Mouse (Mus musculus) kidney, postnatal 14 days (tissue): ENCODE measurements around the gene Gm36210.
"Not testable (repeated sequence)": the region's sequence is repeated elsewhere in the genome, so short reads cannot be mapped to it uniquely, and the experiment has no call there.

Experiments
- DNase-seq: peaks from one replicate; pipeline ENCODE4 v3.0.0; 2022; ENCODE audit warnings: mixed read lengths

The Gm36210 gene

DNA sequence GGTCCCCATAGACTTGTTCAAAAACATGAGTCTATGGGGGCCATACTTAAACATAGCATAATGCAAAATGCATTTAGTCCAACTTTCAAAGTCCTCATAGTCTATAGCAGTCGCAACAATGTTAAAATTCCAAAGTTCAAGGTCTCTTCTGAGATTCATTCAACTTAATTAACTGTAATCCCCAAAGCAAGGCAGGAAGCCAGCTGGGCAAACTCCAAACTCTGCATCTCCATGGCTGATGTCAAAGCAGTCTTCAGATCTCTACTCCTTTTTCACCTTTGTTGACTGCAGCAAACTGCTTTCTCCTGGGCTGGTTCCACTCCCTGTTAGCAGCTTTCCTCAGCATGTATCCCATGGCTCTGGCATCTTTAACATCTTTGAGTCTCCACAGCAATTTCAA, 27.3 kb downstream of the Gm36210 start:
- DNase-seq: peak; percentile 24

DNA sequence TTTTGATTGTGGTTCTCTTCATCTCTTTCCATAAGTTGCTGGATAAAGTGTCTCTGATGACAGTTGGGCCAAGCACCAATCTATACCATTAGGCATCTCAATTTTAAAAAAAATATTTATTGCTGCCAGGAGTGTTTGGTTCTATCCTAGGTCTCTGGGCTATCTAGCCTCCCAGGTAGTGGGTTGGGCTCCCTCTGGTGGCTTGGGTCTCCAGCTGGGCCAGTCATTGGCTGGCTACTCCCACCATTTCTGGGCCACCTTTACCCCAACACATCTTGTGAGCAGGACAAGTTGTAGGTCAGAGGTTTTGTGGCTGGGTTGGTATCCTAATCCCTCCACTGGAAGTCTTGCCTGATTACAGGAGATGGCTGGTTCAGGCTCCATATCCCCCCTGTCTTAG, 28.1 kb downstream of the Gm36210 start:
- peak; percentile 39 for DNase-seq

GRCm38 (mm10) chr7:4877226-4877625, 29.1 kb downstream of the Gm36210 start:
- DNase-seq: no peak

GRCm38 (mm10) chr7:4876753-4877221, 29.5 kb downstream of the Gm36210 start, which contains the start of gene Isoc2a:
Isoc2a (plus strand) TSS chr7:4877153.
- DNase-seq: peak; percentile 94

- DNase-seq: no peak
Measured at GRCm38 (mm10) chr7:4870133-4870532, 36.2 kb downstream of the Gm36210 start, which contains the start of gene Isoc2b. Isoc2b (minus strand) TSS chr7:4870258.

- no peak for DNase-seq
Measured at GRCm38 (mm10) chr7:4866631-4867180, 39.6 kb downstream of the Gm36210 start.

GRCm38 (mm10) chr7:4865579-4866493, 40.5 kb downstream of the Gm36210 start:
- DNase-seq: peak; percentile 97

GRCm38 (mm10) chr7:4865090-4865489, 41.2 kb downstream of the Gm36210 start:
- DNase-seq: peak; percentile 56

- no peak for DNase-seq
Measured at GRCm38 (mm10) chr7:4864130-4864845, 42.0 kb downstream of the Gm36210 start.

- DNase-seq: no peak
Measured at GRCm38 (mm10) chr7:4863541-4864080, 42.7 kb downstream of the Gm36210 start.

DNA sequence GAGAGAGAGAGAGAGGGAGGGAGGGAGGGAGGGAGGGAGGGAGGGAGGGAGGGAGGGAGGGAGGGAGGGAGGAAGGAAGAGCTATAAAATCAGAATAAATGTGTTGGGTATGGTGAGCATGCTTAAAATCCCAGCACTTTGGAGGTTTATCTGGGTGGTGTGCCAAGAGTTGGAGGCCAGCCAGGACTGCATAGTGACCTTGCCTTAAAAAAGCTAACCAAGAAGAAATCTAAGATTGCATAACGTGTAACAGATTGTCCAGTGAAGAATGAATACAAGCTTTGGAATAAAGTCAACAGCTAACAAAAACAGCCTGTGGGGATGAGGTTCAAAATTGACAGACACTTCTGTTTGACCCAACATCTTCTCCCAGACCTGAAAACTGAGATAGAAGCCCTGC, 43.3 kb downstream of the Gm36210 start:
- DNase-seq: peak; percentile 89

GRCm38 (mm10) chr7:4860926-4861325, 45.4 kb downstream of the Gm36210 start:
- DNase-seq: not testable (repeated sequence)

DNA sequence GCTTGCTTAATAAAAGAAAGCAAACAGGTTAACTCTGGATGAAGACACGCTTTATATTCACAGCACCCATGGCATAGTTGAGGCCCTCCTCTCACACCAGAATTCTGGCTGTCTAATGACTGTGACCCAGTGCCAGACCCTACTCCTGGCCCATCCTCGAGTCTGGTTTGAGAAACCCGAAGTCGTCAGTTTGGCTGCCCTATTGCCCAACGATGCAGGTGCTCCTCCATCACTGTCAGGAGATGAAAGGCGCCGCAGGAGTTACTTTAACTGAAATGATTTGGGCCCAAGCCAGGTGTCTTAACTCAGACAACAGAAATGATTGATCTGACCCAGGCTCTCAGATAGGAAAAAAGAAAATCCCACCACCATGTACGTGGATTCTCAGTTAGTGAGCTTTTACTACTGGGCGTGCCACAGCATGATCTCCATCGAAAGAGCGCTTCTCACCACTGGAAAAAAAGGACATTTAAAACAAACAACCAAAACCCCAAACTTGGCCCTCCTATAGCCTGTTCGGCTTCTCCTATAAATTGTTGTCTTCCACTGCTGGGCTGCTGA, 46.8 kb downstream of the Gm36210 start:
- no peak for DNase-seq

- DNase-seq: no peak
Measured at GRCm38 (mm10) chr7:4857321-4857720, 49.0 kb downstream of the Gm36210 start.

DNA sequence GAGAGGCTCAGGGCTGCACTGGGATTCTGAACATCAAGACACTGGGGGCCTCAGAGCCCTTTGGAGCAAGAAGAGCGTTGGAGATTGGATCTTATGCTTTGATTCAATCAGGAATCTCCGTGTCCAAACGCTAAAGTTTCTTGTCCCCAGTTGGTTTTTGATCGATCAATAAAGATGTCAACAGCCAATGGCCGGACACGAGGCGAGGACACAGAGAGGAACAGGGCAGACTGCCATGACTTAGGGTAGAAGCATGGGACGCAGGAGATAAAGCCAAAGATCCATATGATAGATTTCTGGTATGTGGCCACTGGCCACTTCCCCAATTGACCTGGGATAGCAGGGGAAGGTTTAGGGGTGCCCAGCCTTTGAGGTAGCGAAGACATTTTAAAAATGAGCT, 49.8 kb downstream of the Gm36210 start:
- no peak for DNase-seq

GRCm38 (mm10) chr7:4853613-4854012, 52.7 kb downstream of the Gm36210 start:
- no peak for DNase-seq

DNA sequence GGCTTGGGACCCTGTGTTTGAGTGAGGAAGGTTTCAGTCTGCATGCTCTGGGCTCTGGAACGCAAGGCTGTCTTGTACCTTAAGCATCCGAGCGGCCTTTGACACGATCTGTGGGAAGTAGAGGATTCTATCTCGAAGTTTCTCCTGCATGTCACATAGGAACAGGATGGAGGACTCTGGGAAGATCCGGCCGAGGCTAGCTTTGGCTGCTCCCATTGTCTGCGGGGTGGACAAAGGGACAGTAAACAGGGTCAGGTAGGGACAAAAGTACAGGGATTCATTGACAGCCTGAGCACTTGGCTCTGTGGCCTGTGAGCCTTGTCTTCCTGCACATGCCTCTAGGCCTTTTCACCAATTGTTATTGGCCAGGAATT, 55.0 kb downstream of the Gm36210 start:
- no peak for DNase-seq

DNA sequence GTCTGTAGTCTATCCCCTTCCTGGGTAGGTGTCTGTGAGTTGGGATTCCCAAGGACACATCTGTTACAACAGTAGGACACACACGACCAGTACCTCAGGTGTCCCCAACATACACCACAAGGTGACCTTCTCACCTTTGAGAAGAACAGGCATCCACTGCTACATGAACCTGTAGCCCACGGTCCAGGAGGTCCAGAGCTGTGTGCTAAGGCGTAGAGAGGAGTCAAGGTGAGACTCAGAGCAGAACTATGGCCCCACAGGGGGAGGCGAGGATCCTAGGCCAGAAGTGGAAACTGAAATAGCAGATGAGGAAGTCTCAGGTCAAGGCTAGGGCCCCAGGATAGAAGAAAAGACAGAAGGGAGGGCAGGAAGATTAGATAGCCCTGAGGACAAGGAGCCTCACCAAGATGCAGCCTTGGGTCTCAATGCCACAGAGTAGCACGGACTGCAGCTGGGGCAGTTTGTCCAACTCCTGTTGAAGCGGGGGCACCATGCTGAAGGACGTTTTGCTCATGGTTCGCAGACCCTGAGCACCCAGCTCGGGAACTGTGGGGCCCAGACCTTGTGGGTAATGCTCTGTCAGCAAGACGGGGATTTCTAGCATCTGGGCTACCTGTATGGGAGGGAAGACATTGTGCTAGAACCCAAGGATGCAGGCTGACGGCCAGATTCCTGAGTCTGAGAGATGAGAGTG, 55.5 kb downstream of the Gm36210 start:
- DNase-seq: no peak

GRCm38 (mm10) chr7:4849372-4849771, 56.9 kb downstream of the Gm36210 start:
- DNase-seq: no peak
